Mouse (Mus musculus): Measurements from ENCODE around the gene Tufm. TPM values are rescaled to one million over a fixed set of nuclear protein-coding genes. Genes with fewer than 3 reads are reported as not detected.
A peak's percentile ranks its signal among the peaks of the same experiment; 100 is the strongest.
"Not testable (repeated sequence)": the region's sequence is repeated elsewhere in the genome, so short reads cannot be mapped to it uniquely, and the experiment has no call there.

Tufm gene
- polyA plus RNA-seq, 1 experiment from 2014 or later, result 178 TPM

- Histone ChIP-seq H3K27me3 (ENCODE audit: low read depth, poor library complexity, severe bottlenecking) (0 out of 2 replicates have a peak, but pooled peaks cover under 1% of the 10 kb centered on the region), H3K36me3 (peaks cover 75% of the 10 kb centered on the region), H3K4me1 (peaks cover 5% of the 10 kb centered on the region; the same call in 1 of the 2 replicates), H3K27ac (replicated peaks) (no peak overlapping the region), H3K9me3 (replicated peaks) (no peaks in the 10 kb centered on the region), H3K4me3 (no peak overlapping the region)
- no peak for DNase-seq (ENCODE audit: low spot score)
- WGBS, result 94% methylated on average over 18 of the region's 18 CpGs
These were observed 19.1 kb upstream of the Tufm start for GRCm38 (mm10) chr7:126467834-126468627.

GRCm38 (mm10) chr7:126470077-126470476, 17.1 kb upstream of the Tufm start:
- Histone ChIP-seq H3K4me1 (peaks cover 18% of the 10 kb centered on the region), H3K36me3 (peaks cover 75% of the 10 kb centered on the region), H3K27me3 (ENCODE audit: low read depth, poor library complexity, severe bottlenecking) (no peaks in the 10 kb centered on the region), H3K4me3 (no peak overlapping the region), H3K9me3 (replicated peaks) (no peaks in the 10 kb centered on the region), H3K27ac (replicated peaks) (no peak overlapping the region)
- DNase-seq (ENCODE audit: low spot score), result no peak
- 92% methylated on average over 6 of the region's 6 CpGs for WGBS

GRCm38 (mm10) chr7:126471361-126471760, 15.8 kb upstream of the Tufm start:
- 96% methylated on average over 5 of the region's 5 CpGs for WGBS
- H3K27me3 ChIP-seq (ENCODE audit: low read depth, poor library complexity, severe bottlenecking), result no peaks in the 10 kb centered on the region
- peaks cover 29% of the 10 kb centered on the region for H3K4me1 ChIP-seq
- H3K4me3 ChIP-seq, result no peak overlapping the region
- H3K27ac ChIP-seq (replicated peaks), result no peak overlapping the region
- no peak for DNase-seq (ENCODE audit: low spot score)
- H3K9me3 ChIP-seq (replicated peaks), result no peaks in the 10 kb centered on the region
- peaks cover 67% of the 10 kb centered on the region for H3K36me3 ChIP-seq

GRCm38 (mm10) chr7:126471853-126472252, 15.3 kb upstream of the Tufm start:
- no peak overlapping the region for H3K27ac ChIP-seq (replicated peaks)
- H3K4me3 ChIP-seq, result no peak overlapping the region
- 85% methylated on average over 4 of the region's 4 CpGs for whole genome bisulfite sequencing
- H3K4me1 ChIP-seq, result peaks cover 29% of the 10 kb centered on the region
- no peak for DNase-seq (ENCODE audit: low spot score)
- H3K36me3 ChIP-seq, result peaks cover 62% of the 10 kb centered on the region
- H3K9me3 ChIP-seq (replicated peaks), result no peaks in the 10 kb centered on the region
- H3K27me3 ChIP-seq (ENCODE audit: low read depth, poor library complexity, severe bottlenecking), result no peaks in the 10 kb centered on the region

GRCm38 (mm10) chr7:126472306-126472705, 14.9 kb upstream of the Tufm start:
- Histone ChIP-seq H3K4me1 (peaks cover 29% of the 10 kb centered on the region), H3K27ac (replicated peaks) (no peak overlapping the region), H3K9me3 (replicated peaks) (no peaks in the 10 kb centered on the region), H3K36me3 (peaks cover 57% of the 10 kb centered on the region), H3K27me3 (ENCODE audit: low read depth, poor library complexity, severe bottlenecking) (no peaks in the 10 kb centered on the region), H3K4me3 (no peak overlapping the region)
- no peak for DNase-seq (ENCODE audit: low spot score)
- 93% methylated on average over 13 of the region's 13 CpGs for WGBS

GRCm38 (mm10) chr7:126472713-126473112, 14.4 kb upstream of the Tufm start:
- DNase-seq (ENCODE audit: low spot score), result no peak
- no peaks in the 10 kb centered on the region for H3K27me3 ChIP-seq (ENCODE audit: low read depth, poor library complexity, severe bottlenecking)
- H3K4me1 ChIP-seq, result peaks cover 29% of the 10 kb centered on the region
- no peak overlapping the region for H3K27ac ChIP-seq (replicated peaks)
- no peak overlapping the region for H3K4me3 ChIP-seq
- 92% methylated on average over 16 of the region's 16 CpGs for WGBS
- no peaks in the 10 kb centered on the region for H3K9me3 ChIP-seq (replicated peaks)
- peaks cover 53% of the 10 kb centered on the region for H3K36me3 ChIP-seq

- Histone ChIP-seq H3K36me3 (peaks cover 45% of the 10 kb centered on the region), H3K4me3 (peak overlapping the region; percentile 95), H3K4me1 (peaks cover 29% of the 10 kb centered on the region), H3K27ac (replicated peaks) (peak overlapping the region; percentile 96; the same call in 1 of the 2 replicates), H3K27me3 (ENCODE audit: low read depth, poor library complexity, severe bottlenecking) (no peaks in the 10 kb centered on the region), H3K9me3 (replicated peaks) (no peaks in the 10 kb centered on the region)
- WGBS, result 94% methylated on average over 9 of the region's 9 CpGs
- DNase-seq (ENCODE audit: low spot score), result no peak
These were observed 13.6 kb upstream of the Tufm start for GRCm38 (mm10) chr7:126473470-126474086.

- no peaks in the 10 kb centered on the region for H3K9me3 ChIP-seq (replicated peaks)
- peaks cover 29% of the 10 kb centered on the region for H3K4me1 ChIP-seq
- WGBS, result 2% methylated on average over 27 of the region's 27 CpGs
- H3K27ac ChIP-seq (replicated peaks), result peak overlapping the region; percentile 96
- H3K4me3 ChIP-seq, result peak overlapping the region; percentile 95
- no peaks in the 10 kb centered on the region for H3K27me3 ChIP-seq (ENCODE audit: low read depth, poor library complexity, severe bottlenecking)
- peaks cover 35% of the 10 kb centered on the region for H3K36me3 ChIP-seq
- DNase-seq (ENCODE audit: low spot score), result no peak
These were observed 12.6 kb upstream of the Tufm start for GRCm38 (mm10) chr7:126474486-126474955.

- Histone ChIP-seq H3K36me3 (peaks cover 29% of the 10 kb centered on the region), H3K4me3 (peak within 1 kb of the TSS; percentile 95), H3K9me3 (replicated peaks) (no peaks in the 10 kb centered on the region), H3K27me3 (ENCODE audit: low read depth, poor library complexity, severe bottlenecking) (no peaks in the 10 kb centered on the region), H3K27ac (replicated peaks) (peak within 1 kb of the TSS; percentile 96), H3K4me1 (peaks cover 29% of the 10 kb centered on the region)
- peak; percentile 92 for DNase-seq (ENCODE audit: low spot score)
- WGBS, result under 1% methylated on average over 53 of the region's 53 CpGs
These were observed 12.1 kb upstream of the Tufm start, which contains the start of gene Sh2b1 for GRCm38 (mm10) chr7:126474993-126475581. TSS of gene Sh2b1 (minus strand) at chr7:126475424.

GRCm38 (mm10) chr7:126481699-126482098, 5.5 kb upstream of the Tufm start:
- no peaks in the 10 kb centered on the region for H3K9me3 ChIP-seq (replicated peaks)
- no peak overlapping the region for H3K27ac ChIP-seq (replicated peaks)
- DNase-seq (ENCODE audit: low spot score), result no peak
- 23% methylated on average over 5 of the region's 5 CpGs for WGBS
- no peaks in the 10 kb centered on the region for H3K27me3 ChIP-seq (ENCODE audit: low read depth, poor library complexity, severe bottlenecking)
- peak overlapping the region; percentile 47 for H3K4me3 ChIP-seq
- H3K36me3 ChIP-seq, result no peaks in the 10 kb centered on the region
- peaks cover 15% of the 10 kb centered on the region for H3K4me1 ChIP-seq

GRCm38 (mm10) chr7:126482392-126482871, 4.7 kb upstream of the Tufm start:
- Histone ChIP-seq H3K9me3 (replicated peaks) (no peaks in the 10 kb centered on the region), H3K4me1 (peaks cover 16% of the 10 kb centered on the region), H3K4me3 (peak overlapping the region; percentile 47), H3K27me3 (ENCODE audit: low read depth, poor library complexity, severe bottlenecking) (no peaks in the 10 kb centered on the region), H3K36me3 (no peaks in the 10 kb centered on the region), H3K27ac (replicated peaks) (peak overlapping the region; percentile 78)
- WGBS, result under 1% methylated on average over 23 of the region's 23 CpGs
- peak; percentile 86 for DNase-seq (ENCODE audit: low spot score)

- H3K27me3 ChIP-seq (ENCODE audit: low read depth, poor library complexity, severe bottlenecking); H3K9me3 ChIP-seq (replicated peaks); DNase-seq (ENCODE audit: low spot score): not testable (repeated sequence)
- WGBS, result 20% methylated on average over 25 of the region's 25 CpGs
- Histone ChIP-seq H3K4me1 (peaks cover 17% of the 10 kb centered on the region), H3K36me3 (peaks cover 44% of the 10 kb centered on the region), H3K27ac (replicated peaks) (peak overlapping the region; percentile 85), H3K4me3 (peak overlapping the region; percentile 79)
These were observed 640 bp downstream of the Tufm start for GRCm38 (mm10) chr7:126487617-126488385.
